Mouse (Mus musculus) frontal cortex, postnatal 36 days (tissue): ENCODE results near the gene Gse1.

ENCODE experiments used
- DNase-seq, 2 experiments: peaks; one replicate each; pipeline ENCODE4 v3.0.0; 2022; ENCODE audit warnings: low spot score in 2 of 2

Gene Gse1

DNA sequence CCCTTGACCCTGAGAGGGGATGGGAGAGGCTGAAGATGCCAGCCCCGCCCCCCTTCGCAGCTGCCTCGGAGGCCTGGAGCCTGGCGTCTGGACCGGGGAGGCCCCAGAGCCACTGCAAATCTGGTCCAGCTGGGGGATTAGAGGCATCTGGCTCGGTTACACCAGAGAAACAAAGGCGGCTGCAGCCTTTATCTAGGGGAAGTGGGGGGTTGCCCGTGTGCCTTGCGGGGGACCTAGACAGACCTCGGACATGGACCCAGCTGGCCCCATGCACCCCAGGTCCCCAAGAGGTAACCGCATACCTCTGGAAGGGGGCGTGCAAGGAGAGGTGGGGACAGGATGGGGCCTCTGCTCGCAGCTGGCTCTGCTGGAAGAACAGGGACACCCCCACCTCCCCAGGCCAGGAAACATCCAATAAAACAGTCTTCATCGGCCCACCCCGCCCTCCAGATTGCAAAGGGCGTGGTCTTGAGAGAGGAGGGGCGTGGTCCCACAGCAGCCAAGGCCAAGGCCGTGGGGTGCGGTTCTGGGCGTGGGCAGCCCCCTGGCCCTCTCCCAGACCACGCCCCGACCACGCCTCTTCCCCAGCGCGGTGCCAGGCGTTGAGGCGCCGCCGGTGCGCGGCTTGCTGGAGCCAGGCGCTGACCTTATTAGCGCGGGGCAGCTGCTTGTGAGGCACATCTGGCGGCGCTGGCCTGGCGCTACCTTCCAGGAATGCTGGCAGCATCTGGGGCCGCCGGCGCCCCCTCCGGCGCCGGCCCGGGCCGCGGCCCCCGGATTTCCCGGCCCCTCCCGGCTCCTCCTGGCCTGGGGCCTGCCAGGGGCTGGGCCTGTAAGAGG lies 48.0 kb downstream of the Gse1 start:
- peak in 1 of 2 experiments; percentile 53 for DNase-seq

DNA sequence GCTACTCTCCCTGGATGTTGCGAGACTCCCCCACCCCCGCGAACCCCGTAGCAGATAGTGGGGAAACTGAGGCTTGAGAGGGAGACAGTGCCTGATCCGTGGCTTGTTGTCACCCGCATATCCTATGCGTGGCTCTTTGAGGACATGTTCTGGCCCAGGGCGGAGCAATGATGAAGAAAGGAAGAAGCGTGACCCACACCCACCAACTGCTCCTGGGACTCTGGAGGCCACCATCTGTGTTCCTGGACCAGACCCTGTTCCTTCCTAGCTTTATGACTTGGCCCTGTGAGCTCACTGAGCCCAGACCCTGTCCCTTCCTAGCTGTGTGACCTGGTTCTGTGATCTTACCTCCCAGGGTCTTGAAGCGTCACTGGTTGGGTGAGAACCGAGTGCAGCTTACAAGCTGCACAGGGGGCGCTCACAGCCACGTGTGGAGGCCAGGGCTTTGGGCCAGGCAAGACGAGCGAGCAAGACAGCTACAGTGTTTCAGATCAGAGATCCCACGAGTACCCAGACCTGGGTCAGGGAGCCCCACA lies 48.7 kb downstream of the Gse1 start:
- DNase-seq: no peak

DNA sequence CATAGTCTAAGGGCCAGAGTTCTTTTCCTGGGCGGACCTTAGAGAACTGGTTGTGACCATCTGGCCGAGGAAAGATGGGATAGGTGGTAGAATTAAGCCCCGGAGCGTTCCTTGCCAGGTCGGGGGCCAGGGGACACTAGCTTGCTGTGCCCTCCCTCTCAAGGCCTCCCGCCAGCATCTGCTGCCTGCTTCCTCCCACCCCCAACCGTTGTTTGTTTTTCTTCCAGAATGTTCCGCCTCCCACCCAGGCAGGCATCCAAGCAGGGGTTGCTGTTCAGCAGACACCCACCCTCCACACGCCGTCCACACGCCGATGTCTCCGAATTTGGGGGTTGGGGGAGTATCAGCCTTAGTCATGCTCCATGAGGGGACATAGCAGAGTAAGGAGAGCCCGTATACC lies 49.8 kb downstream of the Gse1 start:
- no peak for DNase-seq

DNA sequence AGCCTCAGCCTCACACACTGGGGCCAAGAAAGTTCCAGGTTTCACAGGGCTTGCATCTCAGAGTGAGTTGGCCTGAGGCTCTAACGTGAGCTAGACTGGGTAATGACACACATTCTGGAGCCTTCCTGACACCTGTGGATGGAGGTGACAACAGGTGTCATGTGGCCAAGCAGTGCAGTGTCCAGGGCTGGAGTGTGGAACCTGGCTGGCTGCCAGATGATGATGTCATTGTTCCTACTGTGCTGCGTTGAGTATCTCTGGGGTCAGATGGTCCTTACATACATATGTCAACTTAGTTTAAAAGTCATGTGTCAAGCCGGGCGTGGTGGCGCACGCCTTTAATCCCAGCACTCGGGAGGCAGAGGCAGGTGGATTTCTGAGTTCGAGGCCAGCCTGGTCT lies 51.2 kb downstream of the Gse1 start:
- DNase-seq: no peak

DNA sequence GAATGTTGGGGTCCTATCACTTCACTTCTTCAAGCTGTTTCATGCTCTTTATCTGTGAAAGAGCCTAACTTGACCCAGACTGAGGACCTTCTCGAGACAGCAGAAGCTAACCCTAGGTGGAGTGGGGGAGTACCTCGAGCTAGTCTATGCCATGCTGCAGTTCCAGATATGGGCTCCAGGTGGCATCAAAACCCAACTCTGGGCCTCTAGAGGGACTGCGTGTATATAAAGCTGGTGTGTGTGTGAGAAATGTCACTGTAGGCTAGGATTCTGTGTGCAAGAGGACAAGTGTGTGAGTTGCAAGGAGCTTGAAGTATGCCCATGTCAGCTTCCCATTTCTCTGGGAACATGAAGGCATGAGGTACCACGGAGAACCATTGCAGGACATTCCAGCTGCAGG lies 53.2 kb downstream of the Gse1 start:
- peak; percentile 83 to 86 for DNase-seq

GRCm38 (mm10) chr8:120282465-120282864 lies 54.2 kb downstream of the Gse1 start:
- no peak for DNase-seq

- DNase-seq: no peak
These were observed 56.0 kb downstream of the Gse1 start for GRCm38 (mm10) chr8:120284265-120284664.

DNA sequence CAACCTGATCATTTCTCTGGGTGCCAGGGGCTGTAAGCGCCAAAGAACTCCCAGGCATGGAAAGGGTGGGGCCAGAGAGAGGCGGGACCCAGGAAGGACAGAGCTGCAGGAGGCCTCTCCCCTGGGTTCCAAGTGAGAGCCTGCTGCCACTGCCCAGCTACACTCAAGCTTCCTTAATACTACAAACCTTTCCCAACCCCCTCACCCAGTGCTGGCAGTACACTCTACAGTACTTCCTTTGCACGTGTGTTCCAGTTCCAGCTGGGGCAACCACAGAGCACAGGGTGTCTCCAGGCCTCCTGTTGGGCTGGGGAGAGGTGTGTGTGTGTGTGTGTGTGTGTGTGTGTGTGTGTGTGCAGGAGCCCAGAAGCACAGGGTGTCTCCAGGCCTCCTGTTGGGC lies 56.8 kb downstream of the Gse1 start:
- DNase-seq: no peak

GRCm38 (mm10) chr8:120285878-120286277 lies 57.6 kb downstream of the Gse1 start:
- no peak for DNase-seq

DNA sequence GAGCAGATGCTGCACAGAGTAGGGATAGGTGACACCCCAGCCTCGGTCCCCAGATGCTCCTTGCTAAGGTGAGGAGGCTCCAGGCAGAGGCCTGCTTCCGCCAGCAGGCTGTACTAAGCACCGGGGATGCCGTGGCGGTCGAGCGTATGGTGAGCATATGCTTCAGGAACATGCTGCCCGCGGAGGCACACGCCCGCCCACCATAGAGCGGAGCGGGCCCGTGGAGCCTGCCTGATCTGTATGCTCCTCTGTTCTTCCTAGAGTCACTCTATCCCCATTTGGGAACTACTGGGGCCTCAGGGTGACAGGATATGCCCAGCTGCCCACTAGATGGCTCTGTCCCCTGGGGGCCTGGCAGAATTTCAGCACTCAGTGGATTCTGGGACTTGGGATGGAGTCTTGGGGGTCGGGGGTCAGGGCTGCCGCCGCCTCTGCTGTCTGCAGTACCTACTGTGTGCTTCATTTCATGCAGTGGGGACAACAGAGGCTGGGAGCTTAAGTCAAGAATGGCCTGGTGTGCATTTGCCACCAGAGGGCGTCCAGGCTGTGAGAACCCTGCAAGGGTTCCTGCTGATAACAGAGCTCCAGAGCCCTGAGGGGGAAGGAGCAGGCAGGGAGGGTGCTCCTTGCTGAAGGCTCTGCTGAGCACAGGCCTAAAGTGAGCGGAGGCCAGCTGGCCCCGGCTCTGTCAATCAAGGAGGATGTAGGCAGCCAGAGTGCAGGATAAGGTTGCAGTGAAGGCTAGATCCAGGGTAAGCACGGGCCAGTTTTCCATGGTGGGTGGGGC lies 60.1 kb downstream of the Gse1 start:
- DNase-seq: no peak

GRCm38 (mm10) chr8:120289191-120289590 lies 60.9 kb downstream of the Gse1 start:
- no peak for DNase-seq

GRCm38 (mm10) chr8:120289698-120290181 lies 61.5 kb downstream of the Gse1 start:
- peak in 1 of 2 experiments; percentile 75 for DNase-seq

- DNase-seq: no peak
These were observed 62.4 kb downstream of the Gse1 start for GRCm38 (mm10) chr8:120290614-120291013.

GRCm38 (mm10) chr8:120291650-120292049 lies 63.4 kb downstream of the Gse1 start:
- no peak for DNase-seq

DNA sequence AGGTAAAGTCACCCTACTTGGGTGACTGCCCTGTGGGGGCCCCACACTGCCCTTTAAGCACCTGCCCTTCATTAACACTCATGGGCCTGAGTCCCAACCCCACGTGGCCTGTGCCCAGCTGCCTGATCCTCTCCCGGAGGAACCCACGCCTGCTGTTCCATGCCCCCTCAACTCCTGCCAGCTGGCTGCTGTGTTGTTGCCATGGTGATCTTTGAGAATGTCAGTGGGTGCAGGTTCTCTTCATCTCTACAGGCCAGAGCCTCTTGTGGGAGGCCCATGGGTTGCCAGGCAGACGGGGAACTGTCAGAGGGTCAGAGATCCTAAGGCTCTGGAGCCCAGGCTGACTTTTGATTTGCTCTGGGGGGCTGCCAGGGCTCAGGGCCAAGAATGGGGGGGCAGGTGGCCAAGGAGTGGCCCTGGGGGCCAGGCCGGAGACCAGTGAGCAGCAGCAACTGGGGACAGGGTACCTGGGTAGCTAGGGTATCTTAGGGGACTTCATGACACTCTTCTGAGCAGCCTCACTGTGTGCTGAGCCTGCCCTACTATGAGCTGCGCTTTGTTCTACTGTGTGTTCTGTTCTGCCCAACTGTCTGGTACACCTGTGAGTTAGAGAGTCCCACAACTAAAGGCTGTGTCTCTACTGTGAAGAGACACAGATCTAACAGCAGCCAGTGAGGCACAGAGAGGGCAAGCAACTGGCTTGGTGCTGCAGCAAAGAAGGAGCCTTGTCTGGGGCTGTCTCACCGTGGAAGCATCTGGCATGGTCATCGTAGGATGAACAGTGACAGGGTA lies 64.3 kb downstream of the Gse1 start:
- DNase-seq: peak; percentile 70 to 85

DNA sequence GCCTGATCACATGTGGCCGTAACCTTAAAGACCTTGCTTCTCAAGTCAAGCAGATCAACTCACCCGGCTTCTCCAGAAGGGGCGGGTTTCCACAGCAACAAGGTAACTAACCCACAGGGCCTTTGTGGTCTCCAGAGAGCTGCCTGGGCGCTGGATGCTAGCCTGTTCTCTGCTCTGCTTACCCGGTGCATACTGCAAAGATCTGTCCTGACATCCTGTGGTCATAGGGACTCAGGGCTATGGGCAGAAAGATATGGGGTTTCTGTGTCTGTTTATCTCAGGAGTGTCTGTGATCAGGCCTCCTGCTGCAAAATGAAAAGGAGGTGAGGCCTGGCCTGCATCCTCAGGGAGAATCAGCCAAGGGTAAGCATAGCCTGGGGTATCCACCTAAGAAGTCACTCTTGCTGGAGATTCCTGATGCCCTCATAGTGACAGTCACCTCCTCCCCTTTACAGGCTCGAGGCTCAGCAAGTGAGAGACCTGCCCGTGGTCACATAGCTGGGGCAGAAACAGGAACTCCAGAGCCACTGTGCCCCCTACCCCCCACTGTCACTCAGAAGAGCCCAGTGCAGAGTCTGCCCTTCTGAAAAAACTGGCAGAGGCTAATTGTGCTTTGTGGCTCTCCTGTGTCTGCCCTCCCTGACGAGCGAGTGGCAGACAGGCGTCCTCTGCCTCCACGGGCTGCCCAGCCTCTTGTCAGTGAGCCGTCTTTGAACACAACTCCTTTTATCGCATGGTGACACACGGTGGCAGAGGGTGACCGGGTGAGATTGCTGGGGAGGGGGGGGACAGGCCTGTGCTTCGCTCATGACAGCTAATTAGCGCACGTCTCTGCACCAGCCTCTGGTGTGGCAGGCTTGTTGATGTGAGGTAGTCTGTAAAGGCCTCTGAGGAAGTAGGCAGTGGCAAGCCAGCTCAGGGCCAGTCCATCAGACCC lies 65.4 kb downstream of the Gse1 start:
- no peak for DNase-seq

GRCm38 (mm10) chr8:120294982-120295870 lies 67.0 kb downstream of the Gse1 start:
- no peak for DNase-seq

GRCm38 (mm10) chr8:120297000-120297399 lies 68.7 kb downstream of the Gse1 start:
- DNase-seq: no peak
